Mouse (Mus musculus) lung, adult 2 months (tissue): ENCODE data around the gene Rilpl1. TPM values are rescaled to one million over a fixed set of nuclear protein-coding genes. Genes with fewer than 3 reads are reported as not detected.

ENCODE experiments used
- DNase-seq: peaks from one replicate; pipeline ENCODE4 v3.0.0; 2022
- H3K4me1 ChIP-seq: fragments of 200-500 bp; 2 replicates; pipeline ENCODE4 v1.6.1; 2011; ENCODE audit warnings: low read length; ENCODE audit not compliant: control insufficient read depth, insufficient read depth
- H3K4me3 ChIP-seq: fragments of 200-500 bp; replicated peaks from 2 replicates; pipeline ENCODE3; 2011; ENCODE audit warnings: low read depth, mild to moderate bottlenecking, control low read depth, low read length; ENCODE audit errors: extremely low read depth
- CTCF ChIP-seq: fragments of 200-500 bp; IDR thresholded peaks from 2 replicates; pipeline ENCODE4 v1.5.1; 2011; ENCODE audit warnings: mild to moderate bottlenecking, low read length, control low read depth; ENCODE audit not compliant: insufficient read depth
- POLR2A ChIP-seq: fragments of 200-500 bp; IDR thresholded peaks from 2 replicates; pipeline ENCODE4 v1.6.1; 2011; ENCODE audit warnings: low read depth, mild to moderate bottlenecking, control low read depth, low read length, borderline replicate concordance; ENCODE audit errors: extremely low read depth
- WGBS: fragments of 180-500 bp; shearing (Covaris S2); methylation state at CpG from one replicate; pipeline ENCODE4 v1.1.7; 2018; 5-methylcytosine and 5-hydroxymethylcytosine counted together
- polyA plus RNA-seq: library from polyadenylated mRNA; depleted of rRNA; stranded (reverse); fragments of >200 nt; gene quantifications from 2 replicates; pipeline ENCODE4 v1.2.3, GENCODE M21; 2012

Gene Rilpl1
- polyA plus RNA-seq, 1 experiment, result 26.0 TPM

GRCm38 (mm10) chr5:124541602-124541973, 10.4 kb upstream of the Rilpl1 start:
- WGBS, result 4% methylated on average over 8 of the region's 8 CpGs
- Histone ChIP-seq H3K4me3 (peak overlapping the region; percentile 67), H3K4me1 (peaks cover 6% of the 10 kb centered on the region; the same call in 1 of the 2 replicates)
- DNase-seq, result no peak
- TF ChIP-seq POLR2A (no peak), CTCF (no peak)

DNA sequence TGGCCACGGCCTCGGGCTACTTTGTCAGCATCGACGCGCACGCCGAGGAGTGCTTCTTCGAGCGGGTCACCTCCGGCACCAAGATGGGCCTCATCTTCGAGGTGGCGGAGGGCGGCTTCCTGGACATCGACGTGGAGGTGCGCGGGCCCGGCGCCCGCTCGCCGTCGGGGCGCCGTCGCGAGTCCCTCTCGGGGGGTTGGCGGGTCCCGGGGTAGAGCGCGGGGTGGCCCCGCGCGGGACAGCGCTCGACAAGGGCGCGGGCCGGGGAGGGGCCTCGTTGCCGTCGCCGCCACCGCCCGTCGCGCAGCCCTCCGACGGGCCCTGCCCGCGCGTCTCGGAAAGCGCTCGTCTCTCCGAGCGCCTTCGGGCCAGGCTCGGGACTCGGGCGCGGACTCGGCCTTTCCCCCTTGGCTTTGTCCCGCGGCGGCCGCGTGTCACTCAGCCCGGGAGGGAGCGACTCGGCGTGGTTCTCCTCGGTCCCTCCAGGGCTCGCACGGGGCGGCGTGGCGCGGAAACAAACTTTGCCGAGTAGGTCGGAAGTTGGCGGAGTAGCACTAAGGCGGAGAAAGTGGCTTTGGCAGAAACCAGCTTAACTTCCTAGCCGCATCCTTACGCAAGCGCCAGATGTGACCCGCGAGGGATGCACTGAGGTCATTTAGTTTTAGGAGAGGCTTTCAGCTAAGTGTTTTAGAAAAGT, 9.9 kb upstream of the Rilpl1 start:
- Histone ChIP-seq H3K4me3 (peak overlapping the region; percentile 67), H3K4me1 (peaks cover 6% of the 10 kb centered on the region; the same call in 1 of the 2 replicates)
- WGBS, result under 1% methylated on average over 70 of the region's 89 CpGs
- DNase-seq, result peak; percentile 73
- TF ChIP-seq CTCF (no peak), POLR2A (no peak)

DNA sequence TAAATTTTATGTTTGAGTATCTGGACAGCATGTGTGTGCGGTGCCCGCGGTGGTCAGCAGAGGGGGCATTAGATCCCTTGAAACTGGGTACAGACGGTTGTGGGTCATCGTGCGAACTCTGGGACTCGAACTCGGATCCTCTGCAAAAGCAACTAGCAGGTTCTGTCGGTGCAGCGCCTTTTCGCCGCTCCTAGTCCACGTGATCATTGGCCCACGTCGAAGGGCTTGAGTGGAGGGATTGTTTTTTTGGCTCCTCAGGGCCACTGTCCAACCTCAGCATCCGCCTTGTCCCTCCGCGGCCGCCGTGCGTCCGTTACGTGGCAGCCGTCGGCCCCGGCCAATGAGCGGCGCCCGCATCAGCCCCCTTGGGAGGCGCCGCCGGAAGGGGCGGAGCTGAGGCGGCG, 9.2 kb upstream of the Rilpl1 start, which contains the start of gene Tmed2:
TSS of gene Tmed2 (plus strand) at position 313 of the 404 bp plus-strand sequence.
- Histone ChIP-seq H3K4me1 (peaks cover 6% of the 10 kb centered on the region; the same call in 1 of the 2 replicates), H3K4me3 (peak within 1 kb of the TSS; percentile 68)
- peak; percentile 37 for TF ChIP-seq CTCF
- no peak for TF ChIP-seq POLR2A
- WGBS, result under 1% methylated on average over 35 of the region's 35 CpGs
- DNase-seq, result peak; percentile 94

GRCm38 (mm10) chr5:124539905-124540304, 8.7 kb upstream of the Rilpl1 start:
- Histone ChIP-seq H3K4me3 (no peak overlapping the region), H3K4me1 (peaks cover 6% of the 10 kb centered on the region; the same call in 1 of the 2 replicates)
- TF ChIP-seq CTCF (no peak), POLR2A (no peak)
- WGBS, result 64% methylated on average over 4 of the region's 4 CpGs
- no peak for DNase-seq

GRCm38 (mm10) chr5:124538813-124539792, 7.9 kb upstream of the Rilpl1 start:
- peak; percentile 43 for DNase-seq
- Histone ChIP-seq H3K4me1 (peaks cover 6% of the 10 kb centered on the region; the same call in 1 of the 2 replicates), H3K4me3 (no peak overlapping the region)
- 74% methylated on average over 16 of the region's 16 CpGs for whole genome bisulfite sequencing
- TF ChIP-seq POLR2A, result no peak
- TF ChIP-seq CTCF, result peak; percentile 48

DNA sequence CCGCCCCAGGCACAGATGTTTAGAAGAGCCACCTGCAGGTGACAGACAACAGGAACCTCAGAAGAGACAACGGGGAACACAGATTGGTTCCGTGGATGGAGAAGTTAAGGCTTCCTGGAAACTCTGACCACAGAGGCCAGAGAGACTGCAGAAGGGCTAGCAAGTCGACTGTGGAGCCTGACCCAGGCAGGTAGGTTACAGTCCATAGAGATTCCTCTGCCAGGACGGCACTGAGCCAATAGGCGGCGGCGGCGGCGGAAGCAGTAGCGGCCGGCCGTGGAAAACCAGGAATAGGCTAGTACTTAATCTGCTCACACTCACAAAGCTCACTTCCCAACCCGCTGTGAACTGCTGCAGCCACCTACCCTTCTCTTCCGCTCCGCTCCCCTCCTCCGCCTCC, 5.6 kb upstream of the Rilpl1 start:
- H3K4me1 ChIP-seq, result peaks cover 7% of the 10 kb centered on the region
- H3K4me3 ChIP-seq, result peak overlapping the region; percentile 28
- peak; percentile 68 for DNase-seq
- 4% methylated on average over 17 of the region's 17 CpGs for WGBS
- TF ChIP-seq CTCF (no peak), POLR2A (0 out of 2 replicates have a peak, but pooled peaks have one; percentile 15)

GRCm38 (mm10) chr5:124535016-124535415, 3.8 kb upstream of the Rilpl1 start:
- no peak for TF ChIP-seq POLR2A
- TF ChIP-seq CTCF, result no peak
- WGBS, result 62% methylated on average over 5 of the region's 5 CpGs
- peaks cover 9% of the 10 kb centered on the region for H3K4me1 ChIP-seq
- no peak for DNase-seq
- H3K4me3 ChIP-seq, result no peak overlapping the region

DNA sequence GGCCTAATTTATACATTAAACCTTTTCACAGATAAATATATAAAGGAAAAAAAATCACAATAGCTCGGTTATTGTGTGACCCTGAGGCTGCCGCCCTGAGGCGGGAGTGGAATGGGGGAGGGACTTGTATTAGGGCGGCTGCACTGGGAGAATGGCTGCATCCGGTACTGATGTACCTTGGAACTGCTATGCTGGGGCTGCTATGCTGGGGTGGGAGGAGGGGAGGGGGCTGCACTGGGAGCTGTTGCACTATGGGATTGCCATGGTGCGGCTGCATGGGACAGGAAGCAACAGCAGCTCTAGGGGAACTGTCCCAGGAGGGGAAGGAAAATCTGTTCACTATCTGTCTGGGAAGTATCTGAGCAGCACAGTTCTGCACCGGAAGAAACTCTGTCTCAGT, 1.3 kb upstream of the Rilpl1 start:
- TF ChIP-seq CTCF (no peak), POLR2A (no peak)
- Histone ChIP-seq H3K4me3 (no peak overlapping the region), H3K4me1 (peaks cover 9% of the 10 kb centered on the region)
- DNase-seq, result no peak
- 36% methylated on average over 7 of the region's 7 CpGs for WGBS

- peak overlapping the region; percentile 91 for H3K4me3 ChIP-seq
- no peak for DNase-seq
- TF ChIP-seq CTCF (no peak), POLR2A (no peak)
- peaks cover 7% of the 10 kb centered on the region for H3K4me1 ChIP-seq
- 11% methylated on average over 14 of the region's 14 CpGs for WGBS
Measured at GRCm38 (mm10) chr5:124531583-124531930, 366 bp upstream of the Rilpl1 start.

- DNase-seq, result no peak
- TF ChIP-seq CTCF (no peak), POLR2A (no peak)
- Histone ChIP-seq H3K4me3 (peak overlapping the region; percentile 12), H3K4me1 (peaks cover 7% of the 10 kb centered on the region)
- 29% methylated on average over 8 of the region's 8 CpGs for WGBS
Measured at GRCm38 (mm10) chr5:124529697-124530096, 1.5 kb downstream of the Rilpl1 start.
